Comparison of ENCODE assay signal across 9 mouse cellular contexts in the genomic region with DNA sequence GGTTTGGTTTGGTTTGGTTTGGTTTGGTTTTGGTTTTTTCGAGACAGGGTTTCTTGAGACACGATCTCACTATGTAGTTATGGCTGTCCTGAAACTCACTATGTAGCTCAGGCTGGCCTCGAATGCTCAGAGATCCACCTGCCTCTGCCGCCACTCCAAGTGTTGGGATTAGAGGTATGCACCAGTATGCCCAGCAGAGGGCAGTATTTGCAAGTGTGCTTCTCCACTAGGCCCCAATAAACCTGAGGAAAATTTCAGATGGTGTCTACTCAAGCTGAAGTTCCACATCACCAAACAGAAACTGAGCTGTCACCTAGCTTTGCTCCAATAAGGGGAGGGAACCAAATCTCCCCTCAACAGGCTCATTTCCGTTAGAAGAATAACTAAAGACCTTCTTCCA. TPM values are rescaled to one million over a fixed set of nuclear protein-coding genes. Genes with fewer than 3 reads are reported as not detected.
DNase-seq lines count a peak whose midpoint lies in the region; ATAC-seq lines count a peak whose summit lies in the region.
"Had no signal": no experiment of that assay in that cellular context is flagged by ENCODE, and none has a peak within 500 bp of the region (broad histone marks: within the 10 kb centered on the region; RNA-seq: fewer than 3 reads in every experiment).

No protein-coding gene starts in this region.

- H3K4me1 ChIP-seq in midbrain, embryonic 11.5 days (ENCODE audit: control insufficient read depth, insufficient read depth, low read length): no peaks in the 10 kb centered on the region
- H3K4me1 ChIP-seq: neural tube, embryonic 12.5 days had no signal

- H3K4me2 ChIP-seq in midbrain, embryonic 11.5 days: no peak overlapping the region
- H3K4me2 ChIP-seq: neural tube, embryonic 12.5 days had no signal

- no peaks in the 10 kb centered on the region for H3K9me3 ChIP-seq in midbrain, embryonic 11.5 days (ENCODE audit: control insufficient read depth, low read length)
- H3K9me3 ChIP-seq: neural tube, embryonic 12.5 days had no signal

- no peaks in the 10 kb centered on the region for H3K27me3 ChIP-seq in midbrain, embryonic 11.5 days (ENCODE audit: control insufficient read depth, insufficient read depth, low read length)
- H3K27me3 ChIP-seq: neural tube, embryonic 12.5 days had no signal

- no peak overlapping the region for H3K9ac ChIP-seq in midbrain, embryonic 11.5 days (ENCODE audit: low read length)
- H3K9ac ChIP-seq: neural tube, embryonic 12.5 days had no signal

- no peak overlapping the region for H3K27ac ChIP-seq in midbrain, embryonic 11.5 days (ENCODE audit: low read depth, low read length)
- H3K27ac ChIP-seq: neural tube, embryonic 12.5 days had no signal

- DNase-seq in cerebellum, postnatal 10 days: peak; percentile 4 to 15
- DNase-seq in cerebellum, adult 9-11 months: no peak
- peak; percentile 2 to 12 for DNase-seq in right cerebral cortex, adult 2 months (ENCODE audit: low spot score in 2 of 2)
- no peak for DNase-seq in right cerebral cortex, postnatal 36 days (ENCODE audit: low spot score in 2 of 2)
- DNase-seq in spleen, postnatal 10 days (ENCODE audit: low spot score in 2 of 2): peak; percentile 10 to 58
- no peak for DNase-seq in frontal cortex, postnatal 36 days (ENCODE audit: low spot score in 2 of 2)
- no peak for DNase-seq in midbrain, embryonic 11.5 days (ENCODE audit: low spot score, missing footprints)

- H3K36me3 ChIP-seq in midbrain, embryonic 11.5 days (ENCODE audit: control insufficient read depth, insufficient read depth, low read length): no peaks in the 10 kb centered on the region
- H3K36me3 ChIP-seq: neural tube, embryonic 12.5 days had no signal

- H3K4me3 ChIP-seq in midbrain, embryonic 11.5 days (ENCODE audit: low read depth, low read length): no peak overlapping the region
- H3K4me3 ChIP-seq: neural tube, embryonic 12.5 days had no signal

- peak; percentile 70; the same call in 1 of the 2 replicates for ATAC-seq in granulocyte monocyte progenitor cell, adult 5-6 weeks (replicated peaks; ENCODE audit: poor library complexity, severe bottlenecking)
- no peak for ATAC-seq in midbrain, embryonic 11.5 days (ENCODE audit: low FRiP score)

- 84% methylated on average over 5 of the region's 5 CpGs for WGBS in midbrain, embryonic 11.5 days

RNA-seq across cellular contexts. Expression of gene Rps29, which starts 31.8 kb away (rescaled TPM):
- 3,535 and 4,742 TPM in 2 replicates for total RNA-seq in granulocyte monocyte progenitor cell, adult 5-6 weeks (2014; fragmentation: Nextera tagmentation)
- total RNA-seq in granulocyte monocyte progenitor cell, adult 5-6 weeks (2017): 1,829 and 1,856 TPM in 2 replicates
- 1,283 and 1,438 TPM in 2 replicates for polyA plus RNA-seq in midbrain, embryonic 11.5 days (2014; fragmentation: Nextera tagmentation; extraction: Ambion mirVana)

RNA-seq across cellular contexts. Expression of gene Lrr1, which starts 41.4 kb away (rescaled TPM):
- 24.0 and 29.8 TPM in 2 replicates for total RNA-seq in granulocyte monocyte progenitor cell, adult 5-6 weeks (2014; fragmentation: Nextera tagmentation)
- 12.3 and 15.8 TPM in 2 replicates for total RNA-seq in granulocyte monocyte progenitor cell, adult 5-6 weeks (2017)
- polyA plus RNA-seq in midbrain, embryonic 11.5 days (2014; fragmentation: Nextera tagmentation; extraction: Ambion mirVana): 28.9 and 31.1 TPM in 2 replicates

RNA-seq across cellular contexts. Expression of gene Rpl36al, which starts 56.7 kb away (rescaled TPM):
- total RNA-seq in granulocyte monocyte progenitor cell, adult 5-6 weeks (2014; fragmentation: Nextera tagmentation): 1,057 and 1,062 TPM in 2 replicates
- 1,430 and 1,531 TPM in 2 replicates for total RNA-seq in granulocyte monocyte progenitor cell, adult 5-6 weeks (2017)
- polyA plus RNA-seq in midbrain, embryonic 11.5 days (2014; fragmentation: Nextera tagmentation; extraction: Ambion mirVana): 470 and 474 TPM in 2 replicates

RNA-seq across cellular contexts. Expression of gene Mgat2, which starts 56.8 kb away (rescaled TPM):
- 96.2 and 111 TPM in 2 replicates for total RNA-seq in granulocyte monocyte progenitor cell, adult 5-6 weeks (2014; fragmentation: Nextera tagmentation)
- 153 and 186 TPM in 2 replicates for total RNA-seq in granulocyte monocyte progenitor cell, adult 5-6 weeks (2017)
- 34.5 and 35.7 TPM in 2 replicates for polyA plus RNA-seq in midbrain, embryonic 11.5 days (2014; fragmentation: Nextera tagmentation; extraction: Ambion mirVana)

Comparison
In these comparisons a context has a peak if more than half of its experiments do, and no peak if none do; other contexts are left out.
1. DNase-seq: peak in cerebellum, postnatal 10 days (2 of 2), right cerebral cortex, adult 2 months (2 of 2) and spleen, postnatal 10 days (2 of 2); none in cerebellum, adult 9-11 months (single experiment), right cerebral cortex, postnatal 36 days (0 of 2), frontal cortex, postnatal 36 days (0 of 2) and midbrain, embryonic 11.5 days (single experiment).